Mouse (Mus musculus) midbrain, embryonic 15.5 days (tissue): Measurements from ENCODE around the gene Thada. TPM values are rescaled to one million over a fixed set of nuclear protein-coding genes. Genes with fewer than 3 reads are reported as not detected.

ENCODE experiments used
- ATAC-seq: fragments of 200-750 bp; cut with Nextera tagmentation; replicated peaks from 2 replicates; pipeline ENCODE4 v1.8.0; 2017; ENCODE audit warnings: moderate TSS enrichment
- H3K27ac ChIP-seq: fragments of 300-500 bp; sonication (generic); 2 replicates; pipeline ENCODE4 v1.5.1; 2015; ENCODE audit warnings: mild to moderate bottlenecking, inconsistent platforms
- H3K27me3 ChIP-seq: fragments of 300-500 bp; sonication (generic); replicated peaks from 2 replicates; pipeline ENCODE4 v1.6.1; 2015; ENCODE audit warnings: inconsistent platforms
- H3K36me3 ChIP-seq: fragments of 300-500 bp; sonication (generic); replicated peaks from 2 replicates; pipeline ENCODE4 v1.6.1; 2015; ENCODE audit warnings: inconsistent platforms
- H3K4me1 ChIP-seq: fragments of 300-500 bp; sonication (generic); 2 replicates; pipeline ENCODE4 v1.6.1; 2015; ENCODE audit warnings: inconsistent platforms
- H3K4me2 ChIP-seq: fragments of 300-500 bp; sonication (generic); 2 replicates; pipeline ENCODE4 v1.6.1; 2015; ENCODE audit warnings: inconsistent platforms, mild to moderate bottlenecking, moderate library complexity
- H3K4me3 ChIP-seq: fragments of 300-500 bp; sonication (generic); 2 replicates; pipeline ENCODE4 v1.5.1; 2015; ENCODE audit warnings: mild to moderate bottlenecking, inconsistent platforms
- H3K9ac ChIP-seq: fragments of 300-500 bp; sonication (generic); 2 replicates; pipeline ENCODE4 v1.6.1; 2015; ENCODE audit warnings: mild to moderate bottlenecking, inconsistent platforms
- H3K9me3 ChIP-seq: fragments of 300-500 bp; sonication (generic); 2 replicates; pipeline ENCODE4 v1.6.1; 2016; ENCODE audit warnings: inconsistent platforms
- WGBS: fragments of 180-500 bp; shearing (Covaris S2); methylation state at CpG from one replicate; pipeline ENCODE4 v1.1.7; 2015; ENCODE audit warnings: mixed read lengths; 5-methylcytosine and 5-hydroxymethylcytosine counted together
- polyA plus RNA-seq: library from polyadenylated mRNA; unstranded; fragments of >200 nt; fragmentation: Nextera tagmentation; extraction: Ambion mirVana; gene quantifications from 2 replicates; pipeline ENCODE4 v1.2.1, GENCODE M21; 2015

Gene Thada
- polyA plus RNA-seq, 1 experiment from 2014 or later = 8.1 TPM

DNA sequence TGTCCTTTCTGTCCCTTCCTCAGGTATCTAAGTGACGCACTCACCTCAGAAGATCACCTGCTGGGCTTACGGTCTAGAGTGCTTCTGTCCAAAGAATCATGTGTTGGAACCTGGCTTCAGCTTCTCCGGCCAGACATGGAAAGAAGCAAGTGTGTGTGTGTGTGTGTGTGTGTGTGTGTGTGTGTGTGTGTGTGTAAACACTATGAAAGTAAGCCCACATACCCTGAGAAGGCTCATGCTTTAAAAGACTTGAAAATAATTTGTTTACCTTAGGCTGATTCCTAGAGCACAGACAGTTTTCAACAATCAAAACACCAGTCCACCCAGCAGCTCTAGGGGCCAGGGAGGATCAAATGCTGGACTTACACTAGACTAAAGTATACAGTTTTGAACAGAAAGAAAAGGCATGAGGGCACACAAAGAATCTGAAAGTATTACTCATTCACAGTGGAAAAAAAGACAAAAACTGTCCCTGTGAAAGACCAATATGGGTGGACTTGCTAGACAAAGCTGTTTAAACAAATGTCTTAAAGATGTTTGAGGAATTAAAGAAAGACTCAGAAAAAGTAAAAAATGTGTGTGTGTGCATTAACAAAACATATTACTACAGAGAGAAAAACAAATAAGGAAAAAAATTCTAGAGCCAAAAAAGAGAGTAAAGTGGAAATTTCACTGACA lies 112.6 kb downstream of the Thada start:
- H3K4me1 ChIP-seq = peaks cover 6% of the 10 kb centered on the region
- H3K27me3 ChIP-seq = no peaks in the 10 kb centered on the region
- H3K36me3 ChIP-seq = no peaks in the 10 kb centered on the region
- no peak overlapping the region for H3K4me2 ChIP-seq
- no peaks in the 10 kb centered on the region for H3K9me3 ChIP-seq
- H3K4me3 ChIP-seq = no peak overlapping the region
- 98% methylated on average over 3 of the region's 3 CpGs for WGBS
- no peak overlapping the region for H3K9ac ChIP-seq
- no peak overlapping the region for H3K27ac ChIP-seq
- ATAC-seq = no peak

GRCm38 (mm10) chr17:84352790-84353154 lies 113.2 kb downstream of the Thada start:
- Histone ChIP-seq H3K4me1 (peaks cover 6% of the 10 kb centered on the region), H3K9ac (no peak overlapping the region), H3K27ac (no peak overlapping the region), H3K4me2 (no peak overlapping the region), H3K9me3 (no peaks in the 10 kb centered on the region), H3K27me3 (no peaks in the 10 kb centered on the region), H3K36me3 (no peaks in the 10 kb centered on the region), H3K4me3 (no peak overlapping the region)
- no peak for ATAC-seq
- WGBS = 92% methylated on average over 3 of the region's 3 CpGs

GRCm38 (mm10) chr17:84351912-84352789 lies 113.9 kb downstream of the Thada start:
- 0 out of 2 replicates have a peak overlapping the region, but pooled peaks have one; percentile 5 for H3K27ac ChIP-seq
- H3K4me3 ChIP-seq = no peak overlapping the region
- 73% methylated on average over 9 of the region's 9 CpGs for WGBS
- no peaks in the 10 kb centered on the region for H3K27me3 ChIP-seq
- H3K4me2 ChIP-seq = no peak overlapping the region
- no peaks in the 10 kb centered on the region for H3K36me3 ChIP-seq
- H3K9ac ChIP-seq = no peak overlapping the region
- no peak for ATAC-seq
- H3K9me3 ChIP-seq = no peaks in the 10 kb centered on the region
- H3K4me1 ChIP-seq = peaks cover 6% of the 10 kb centered on the region

DNA sequence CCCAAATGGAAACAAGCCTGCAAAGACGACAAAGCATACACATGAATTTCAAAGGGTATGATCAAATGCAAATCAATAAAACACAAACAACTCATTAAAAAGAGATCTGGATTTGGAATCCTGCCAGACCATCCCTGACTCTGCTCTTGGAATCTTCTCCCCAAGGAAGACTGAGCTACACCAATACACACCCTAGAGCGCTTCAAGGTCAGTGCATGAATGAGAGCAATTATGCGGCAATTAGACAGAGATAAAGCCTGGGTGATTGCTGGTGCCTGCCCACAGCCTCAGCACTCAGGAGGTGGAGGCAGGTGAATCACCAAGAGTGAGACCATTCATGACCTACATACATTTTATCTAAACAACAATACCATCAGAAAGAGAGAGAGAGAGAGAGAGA lies 114.7 kb downstream of the Thada start:
- H3K4me3 ChIP-seq = no peak overlapping the region
- no peak for ATAC-seq
- 26% methylated on average over 3 of the region's 3 CpGs for WGBS
- no peak overlapping the region for H3K4me2 ChIP-seq
- peaks cover 6% of the 10 kb centered on the region for H3K4me1 ChIP-seq
- H3K9ac ChIP-seq = no peak overlapping the region
- H3K9me3 ChIP-seq = no peaks in the 10 kb centered on the region
- H3K36me3 ChIP-seq = no peaks in the 10 kb centered on the region
- H3K27ac ChIP-seq = peak overlapping the region; percentile 34; the same call in 1 of the 2 replicates
- no peaks in the 10 kb centered on the region for H3K27me3 ChIP-seq

DNA sequence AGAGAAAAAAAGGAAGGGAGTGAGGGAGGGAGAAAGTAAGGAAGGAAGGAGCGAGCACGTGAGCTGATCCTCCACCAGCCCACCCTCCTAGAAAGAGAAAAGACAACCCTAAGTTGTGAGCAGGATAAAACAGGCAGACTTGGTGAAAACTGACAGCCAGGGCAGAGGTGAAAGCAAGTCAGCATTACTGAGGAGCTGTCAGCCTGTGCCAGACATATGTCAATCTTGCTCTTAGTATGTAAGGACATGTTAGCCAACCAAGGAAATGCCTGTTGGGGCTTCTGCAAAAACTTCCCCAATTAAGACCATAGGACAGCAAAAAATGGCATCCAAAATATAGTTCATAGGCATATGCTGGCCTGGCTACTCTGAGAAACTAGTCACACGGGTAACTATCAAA lies 117.1 kb downstream of the Thada start:
- H3K36me3 ChIP-seq = no peaks in the 10 kb centered on the region
- H3K4me3 ChIP-seq = no peak overlapping the region
- no peaks in the 10 kb centered on the region for H3K27me3 ChIP-seq
- 93% methylated on average over 3 of the region's 3 CpGs for WGBS
- H3K4me2 ChIP-seq = no peak overlapping the region
- no peaks in the 10 kb centered on the region for H3K9me3 ChIP-seq
- H3K4me1 ChIP-seq = peaks cover 6% of the 10 kb centered on the region
- no peak for ATAC-seq
- H3K9ac ChIP-seq = no peak overlapping the region
- no peak overlapping the region for H3K27ac ChIP-seq

DNA sequence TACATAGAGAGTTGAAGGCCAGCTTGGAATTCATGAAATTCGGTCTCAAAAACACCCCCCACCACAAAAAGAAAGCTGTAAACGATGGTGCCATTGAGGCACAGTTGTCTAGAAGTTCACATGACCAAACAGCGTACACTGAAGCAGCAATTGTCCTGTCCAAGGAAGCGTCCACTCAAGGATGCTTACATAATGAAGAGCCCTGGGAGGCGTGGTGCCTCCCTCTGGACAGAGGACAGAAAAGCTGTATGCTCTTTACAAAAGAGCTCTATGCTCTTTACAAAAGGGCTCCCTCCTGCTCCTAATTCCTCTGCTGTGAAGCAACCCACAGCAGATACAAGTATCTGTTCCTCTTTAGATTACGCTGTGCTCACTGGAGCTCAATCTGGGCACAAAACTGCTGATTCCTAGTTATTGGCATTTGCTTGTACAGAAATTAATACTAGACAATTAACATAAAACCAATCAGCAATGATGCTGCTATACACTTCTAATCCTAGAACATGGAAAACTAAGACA lies 123.6 kb downstream of the Thada start:
- H3K9me3 ChIP-seq = no peaks in the 10 kb centered on the region
- H3K36me3 ChIP-seq = no peaks in the 10 kb centered on the region
- H3K9ac ChIP-seq = no peak overlapping the region
- ATAC-seq = no peak
- H3K4me3 ChIP-seq = no peak overlapping the region
- H3K27me3 ChIP-seq = no peaks in the 10 kb centered on the region
- no peak overlapping the region for H3K4me2 ChIP-seq
- no peak overlapping the region for H3K27ac ChIP-seq
- WGBS = 38% methylated on average over 6 of the region's 6 CpGs
- no peaks in the 10 kb centered on the region for H3K4me1 ChIP-seq

GRCm38 (mm10) chr17:84341686-84342085 lies 124.3 kb downstream of the Thada start:
- Histone ChIP-seq H3K27ac (no peak overlapping the region), H3K27me3 (no peaks in the 10 kb centered on the region), H3K9ac (no peak overlapping the region), H3K4me1 (no peaks in the 10 kb centered on the region), H3K4me2 (no peak overlapping the region), H3K4me3 (no peak overlapping the region), H3K9me3 (no peaks in the 10 kb centered on the region), H3K36me3 (no peaks in the 10 kb centered on the region)
- ATAC-seq = no peak
- WGBS = 73% methylated on average over 2 of the region's 2 CpGs

DNA sequence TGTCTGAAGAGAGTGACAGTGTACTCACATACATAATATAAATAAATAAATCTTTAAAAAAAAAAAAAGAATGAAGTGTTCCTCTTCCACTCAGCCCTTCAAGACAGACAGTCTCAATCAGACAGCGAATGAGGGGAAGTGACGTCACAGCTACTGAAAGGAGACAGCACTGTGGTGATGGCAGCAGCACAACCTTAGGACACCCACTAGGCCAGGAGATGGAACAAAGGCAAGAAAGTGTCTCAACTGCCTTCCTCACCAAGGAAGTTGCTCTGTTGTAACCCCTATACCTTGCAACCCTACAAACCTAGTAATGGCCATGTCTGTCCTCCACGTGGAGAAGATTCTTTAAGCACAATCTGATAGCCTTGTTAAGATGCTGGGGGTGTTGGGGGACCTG lies 125.4 kb downstream of the Thada start:
- Histone ChIP-seq H3K36me3 (no peaks in the 10 kb centered on the region), H3K27ac (no peak overlapping the region), H3K4me1 (no peaks in the 10 kb centered on the region), H3K27me3 (no peaks in the 10 kb centered on the region), H3K4me2 (no peak overlapping the region), H3K4me3 (no peak overlapping the region), H3K9me3 (no peaks in the 10 kb centered on the region), H3K9ac (no peak overlapping the region)
- WGBS = 96% methylated on average over 3 of the region's 3 CpGs
- no peak for ATAC-seq

DNA sequence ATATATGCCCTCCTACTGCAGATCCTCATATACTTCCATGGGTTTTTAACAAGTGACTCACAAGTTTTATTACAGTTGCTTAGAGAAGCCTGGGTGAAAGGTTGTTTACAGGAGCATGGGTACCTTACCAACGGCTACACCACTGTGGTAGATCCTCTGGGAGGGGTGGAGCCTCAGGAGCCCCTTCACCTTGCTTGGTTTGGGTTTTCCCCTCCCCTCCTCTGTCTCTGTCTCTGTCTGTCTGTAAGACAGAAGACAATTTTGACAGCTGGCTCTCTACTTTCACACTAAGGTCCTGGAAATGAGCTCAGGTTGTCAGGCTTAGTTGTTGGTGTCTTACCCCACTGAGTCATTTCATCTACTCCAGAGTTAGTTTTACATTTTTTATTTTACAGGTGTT lies 130.0 kb downstream of the Thada start:
- Histone ChIP-seq H3K9ac (no peak overlapping the region), H3K9me3 (no peaks in the 10 kb centered on the region), H3K27ac (no peak overlapping the region), H3K36me3 (no peaks in the 10 kb centered on the region), H3K27me3 (no peaks in the 10 kb centered on the region), H3K4me2 (no peak overlapping the region), H3K4me1 (no peaks in the 10 kb centered on the region), H3K4me3 (no peak overlapping the region)
- ATAC-seq = no peak
- 82% methylated on average over 1 of the region's 1 CpGs for WGBS

DNA sequence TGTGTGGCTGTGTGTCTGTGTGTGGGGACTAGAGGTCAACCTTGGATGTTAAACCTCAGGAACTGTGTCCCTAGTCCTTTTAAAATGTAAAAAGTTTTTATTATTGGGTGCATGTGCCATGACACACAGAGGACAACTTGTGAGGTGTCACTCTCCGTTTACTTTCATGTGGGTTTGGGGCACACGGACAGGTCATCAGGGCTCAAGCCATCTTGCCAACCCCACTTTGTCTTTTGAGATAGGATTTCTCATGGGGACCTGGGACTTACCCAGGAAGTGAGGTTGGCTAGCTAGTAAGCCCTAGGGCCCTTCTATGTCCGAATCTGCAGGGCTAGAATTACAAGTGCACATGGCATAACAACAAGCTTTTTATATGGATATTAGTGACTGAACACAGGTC lies 130.9 kb downstream of the Thada start:
- no peak overlapping the region for H3K27ac ChIP-seq
- no peaks in the 10 kb centered on the region for H3K27me3 ChIP-seq
- ATAC-seq = no peak
- no peak overlapping the region for H3K4me3 ChIP-seq
- H3K36me3 ChIP-seq = no peaks in the 10 kb centered on the region
- H3K4me1 ChIP-seq = no peaks in the 10 kb centered on the region
- H3K9ac ChIP-seq = no peak overlapping the region
- WGBS = 82% methylated on average over 3 of the region's 3 CpGs
- H3K4me2 ChIP-seq = no peak overlapping the region
- H3K9me3 ChIP-seq = no peaks in the 10 kb centered on the region

DNA sequence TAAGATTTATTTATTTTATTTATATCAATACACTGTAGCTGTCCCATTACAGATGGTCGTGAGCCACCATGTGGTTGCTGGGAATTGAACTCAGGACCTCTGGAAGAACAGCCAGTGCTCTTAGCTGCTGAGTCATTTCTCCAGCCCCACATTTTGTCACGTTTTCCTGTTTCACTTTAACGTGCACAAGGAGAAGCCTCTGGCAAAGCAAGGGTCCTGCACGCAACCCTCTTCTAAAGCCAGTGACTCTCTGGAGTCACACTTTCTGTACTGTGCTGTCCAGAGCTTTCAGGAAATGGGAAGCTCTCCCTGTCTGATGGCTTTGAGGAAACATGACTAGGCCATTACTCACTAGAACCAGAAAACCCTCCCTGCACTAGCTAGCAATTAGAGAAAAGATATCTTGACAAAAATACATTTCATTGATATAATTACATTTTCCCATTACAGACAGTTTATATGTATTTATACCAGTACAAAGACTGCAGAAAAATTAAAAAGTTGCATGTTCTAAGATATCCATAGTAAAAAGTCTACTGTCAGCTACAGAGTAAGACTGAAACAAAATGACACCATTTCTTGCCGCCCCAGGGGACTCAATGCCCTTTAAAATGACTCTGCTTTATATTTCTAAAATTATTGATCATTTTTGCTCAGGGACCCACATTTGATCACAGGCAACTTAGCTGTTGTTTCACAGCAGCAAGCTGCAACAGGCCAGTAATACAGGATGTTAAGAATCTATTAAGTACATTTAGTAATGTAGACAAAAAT lies 131.6 kb downstream of the Thada start:
- no peak overlapping the region for H3K4me3 ChIP-seq
- H3K4me2 ChIP-seq = no peak overlapping the region
- WGBS = 88% methylated on average over 5 of the region's 5 CpGs
- no peak for ATAC-seq
- H3K27ac ChIP-seq = no peak overlapping the region
- H3K9ac ChIP-seq = no peak overlapping the region
- H3K4me1 ChIP-seq = no peaks in the 10 kb centered on the region
- no peaks in the 10 kb centered on the region for H3K9me3 ChIP-seq
- no peaks in the 10 kb centered on the region for H3K36me3 ChIP-seq
- H3K27me3 ChIP-seq = no peaks in the 10 kb centered on the region

- 93% methylated on average over 5 of the region's 5 CpGs for WGBS
- Histone ChIP-seq H3K27me3 (no peaks in the 10 kb centered on the region), H3K27ac (no peak overlapping the region), H3K9me3 (no peaks in the 10 kb centered on the region), H3K4me2 (no peak overlapping the region), H3K36me3 (no peaks in the 10 kb centered on the region), H3K4me3 (no peak overlapping the region), H3K4me1 (no peaks in the 10 kb centered on the region), H3K9ac (no peak overlapping the region)
- no peak for ATAC-seq
Observed at GRCm38 (mm10) chr17:84332940-84333339, 133.1 kb downstream of the Thada start.
